Mouse (Mus musculus) layer of hippocampus, adult 11-12 months (tissue): ENCODE data around the gene BC049762.
A peak's percentile ranks its signal among the peaks of the same experiment; 100 is the strongest.

Experiments used
- DNase-seq: peaks from one replicate; pipeline ENCODE4 v3.0.0; 2022; ENCODE audit warnings: low spot score

Gene BC049762

DNA sequence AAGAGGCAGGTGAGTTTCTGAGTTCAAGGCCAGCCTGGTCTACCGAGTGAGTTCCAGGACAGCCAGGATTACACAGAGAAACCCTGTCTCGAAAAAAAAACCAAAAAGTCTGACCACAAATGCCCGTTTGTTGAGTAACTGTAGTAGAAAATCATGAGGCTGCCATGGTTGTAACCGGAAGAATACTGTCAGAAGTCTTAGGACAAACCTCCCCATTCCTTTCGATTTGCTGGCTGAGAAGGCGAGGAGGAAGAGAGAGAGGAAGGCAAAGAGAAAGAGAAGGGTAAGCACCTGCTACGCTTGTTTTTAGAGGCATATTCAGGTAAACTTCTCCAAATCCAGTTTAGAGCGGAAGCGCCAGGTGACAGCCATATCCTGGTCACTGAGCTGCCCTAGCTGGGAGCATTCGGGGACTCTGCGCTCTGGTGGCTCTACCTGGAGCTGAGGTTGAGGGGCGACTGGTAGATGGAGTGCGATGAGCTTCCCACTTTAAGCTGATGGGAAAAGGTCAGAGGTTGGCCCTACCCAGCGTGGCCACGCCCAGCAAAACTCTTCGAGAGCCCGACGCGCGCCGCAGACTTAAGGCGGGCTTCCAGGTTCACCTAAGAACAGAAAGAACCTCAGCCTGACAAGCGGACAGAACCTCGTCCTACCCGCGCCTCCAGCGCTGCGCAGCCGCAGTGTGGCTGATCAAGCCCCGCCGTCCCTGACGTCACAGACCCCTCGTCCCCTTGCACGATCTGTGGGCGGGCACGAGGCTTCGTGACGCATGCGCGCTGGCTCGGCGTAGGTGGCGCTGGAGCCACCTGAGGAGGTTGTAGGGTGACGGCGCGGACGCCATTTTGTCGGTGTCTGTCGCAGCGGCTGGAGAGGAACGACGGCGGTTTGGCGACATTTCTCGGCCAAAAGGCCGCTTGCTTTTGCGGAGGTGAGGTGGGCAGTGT lies at the start of gene BC049762:
BC049762 (minus strand) TSS at position 705 of the 944 bp plus-strand sequence.
- peak; percentile 99 for DNase-seq

DNA sequence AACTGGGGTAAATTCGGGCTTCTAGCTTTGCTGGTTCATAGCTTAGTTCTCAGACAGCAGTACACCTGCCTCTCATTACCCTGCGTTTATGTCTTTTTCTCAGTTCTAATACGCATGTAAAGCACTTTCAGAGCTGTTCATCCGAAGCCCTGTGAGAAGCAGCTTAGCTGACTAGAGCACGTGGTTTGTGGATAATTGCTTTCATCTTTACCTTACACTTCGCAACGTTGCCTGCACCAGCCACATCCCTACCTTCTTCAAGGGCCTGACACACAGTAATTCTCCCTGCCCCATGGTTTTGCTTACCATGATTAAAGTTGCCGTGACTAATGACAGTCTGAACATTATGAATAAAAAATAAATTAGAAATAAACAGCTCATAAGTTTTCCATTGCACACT lies 49.0 kb upstream of the BC049762 start:
- no peak for DNase-seq

DNA sequence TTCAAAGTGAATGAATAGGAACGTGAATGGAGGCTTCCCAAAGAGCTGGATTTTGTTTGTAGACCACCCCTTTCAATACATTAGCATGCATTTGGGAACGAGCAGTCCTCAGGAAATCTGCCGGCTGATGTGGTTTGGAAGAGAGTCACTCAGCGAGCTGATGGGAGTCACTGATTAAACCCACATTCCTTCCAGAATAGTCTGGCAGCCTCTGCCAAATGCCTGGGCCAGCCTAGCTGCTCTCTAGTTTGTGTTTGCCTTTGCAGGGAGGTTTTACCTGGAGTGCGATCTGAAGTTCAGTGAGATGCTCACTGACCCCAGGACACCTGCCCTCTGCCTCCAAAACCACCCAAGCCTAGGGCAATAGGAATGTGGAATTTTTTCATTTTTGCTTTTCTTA lies 45.5 kb upstream of the BC049762 start:
- DNase-seq: no peak

DNA sequence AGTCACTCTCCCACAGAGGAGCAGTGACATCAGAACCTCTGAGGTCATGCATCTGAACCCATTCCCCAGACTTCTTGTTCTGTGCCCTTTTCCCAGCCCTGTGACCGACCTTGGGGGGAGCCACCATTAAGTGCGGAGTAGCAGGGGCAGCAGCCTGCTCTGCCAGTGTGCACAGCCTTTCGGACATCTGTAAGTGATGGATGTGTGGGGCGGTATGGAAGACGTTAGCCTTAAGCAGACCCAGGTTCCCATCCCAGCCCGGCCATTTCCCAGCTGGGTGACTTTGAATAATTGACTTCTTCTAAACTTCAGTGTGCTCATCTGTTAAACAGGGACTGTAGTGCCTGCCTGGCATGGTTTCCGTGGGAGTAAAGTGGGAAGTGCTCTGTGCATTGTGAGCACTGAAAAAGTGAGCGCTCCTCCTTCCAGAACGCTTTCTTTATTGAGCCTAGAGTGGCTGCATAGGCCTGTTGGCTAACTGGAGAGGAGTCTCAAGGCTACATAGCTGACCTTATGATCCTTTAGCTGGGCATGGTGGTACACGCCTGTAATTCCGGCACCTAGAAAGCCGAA lies 41.2 kb upstream of the BC049762 start:
- DNase-seq: no peak

DNA sequence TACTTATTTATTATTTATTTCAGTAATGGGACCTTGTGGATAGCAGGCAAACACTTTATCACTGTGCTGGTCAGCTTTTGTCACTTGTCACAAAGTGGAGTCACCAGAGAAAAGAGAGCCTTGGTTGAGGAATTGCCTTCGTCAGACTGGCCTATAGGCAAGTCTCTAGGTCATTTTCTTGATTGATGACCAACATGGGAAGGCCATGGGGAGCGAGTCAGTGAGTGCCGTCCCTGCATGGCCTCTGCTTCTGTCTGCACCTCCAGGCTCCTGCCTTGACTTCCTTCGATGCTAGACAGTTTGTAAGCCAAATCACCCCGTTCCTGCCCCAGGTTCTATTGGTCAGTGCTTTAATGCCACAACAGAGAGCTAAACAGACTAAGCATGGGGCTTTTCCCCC lies 39.5 kb upstream of the BC049762 start:
- DNase-seq: no peak

DNA sequence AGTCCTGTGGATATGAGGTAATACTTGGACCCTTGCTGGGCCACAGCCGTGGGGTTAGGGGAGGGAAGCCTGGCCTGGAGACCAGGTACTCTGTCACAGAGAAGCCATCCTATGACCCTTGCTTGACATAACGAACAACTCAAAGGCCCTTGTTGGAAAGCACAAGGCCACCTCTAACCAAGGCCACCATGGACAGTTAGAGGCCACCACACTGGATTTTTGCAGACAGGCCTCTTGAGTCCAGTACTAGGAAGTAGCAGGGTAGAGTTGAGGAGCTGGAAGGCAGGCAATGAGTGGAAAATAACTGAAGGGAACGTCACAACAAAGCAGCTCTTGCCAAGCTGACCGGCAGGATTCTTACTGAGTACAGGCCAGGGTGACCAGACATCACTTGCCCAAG lies 35.8 kb upstream of the BC049762 start:
- DNase-seq: no peak

DNA sequence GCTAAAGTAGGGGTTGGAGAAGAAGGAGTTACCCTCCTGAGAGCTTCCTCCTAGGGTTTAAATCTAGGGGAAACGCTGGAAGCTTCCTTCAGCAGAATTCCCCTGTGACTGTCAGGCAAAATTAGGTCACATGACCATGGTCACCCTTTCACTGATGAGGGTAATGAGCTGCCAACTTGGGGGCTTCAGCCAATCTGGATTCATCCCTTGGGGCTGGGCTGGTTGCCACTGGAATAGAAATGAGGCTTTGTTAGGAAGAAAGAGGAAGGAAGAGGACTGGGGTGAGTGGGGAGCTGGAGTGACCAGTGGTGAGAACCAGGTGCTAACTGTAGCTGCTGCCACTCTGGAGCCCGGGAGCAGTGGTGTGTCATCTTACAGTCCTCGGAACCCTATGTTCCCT lies 32.9 kb upstream of the BC049762 start:
- DNase-seq: no peak

DNA sequence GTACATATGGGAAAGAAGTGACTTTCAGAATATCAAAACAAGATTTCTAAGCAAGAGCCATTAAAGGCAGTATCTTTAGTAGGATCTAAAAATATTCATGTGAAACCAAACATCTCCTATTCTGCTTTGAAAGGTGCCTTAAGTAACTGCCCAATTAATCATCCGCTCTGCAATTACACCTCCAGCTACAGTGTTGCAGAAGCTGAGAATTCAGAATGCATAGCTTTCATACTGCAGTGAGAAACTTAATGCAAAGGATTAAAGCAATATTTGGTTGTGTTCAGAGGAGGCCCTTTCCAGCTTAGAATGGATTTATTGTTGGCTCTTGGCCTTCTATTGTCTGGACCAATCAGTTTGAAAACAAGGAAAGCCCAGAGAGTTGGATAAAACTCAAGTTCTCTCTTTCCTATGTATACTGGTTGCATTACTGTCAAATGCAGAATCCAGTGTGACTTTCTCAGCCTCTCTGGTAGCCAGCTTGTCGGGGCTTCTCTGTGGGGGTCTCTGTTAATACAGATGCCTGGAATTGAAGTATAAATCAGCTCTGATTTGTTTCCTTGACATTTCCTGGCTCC lies 31.2 kb upstream of the BC049762 start:
- no peak for DNase-seq

DNA sequence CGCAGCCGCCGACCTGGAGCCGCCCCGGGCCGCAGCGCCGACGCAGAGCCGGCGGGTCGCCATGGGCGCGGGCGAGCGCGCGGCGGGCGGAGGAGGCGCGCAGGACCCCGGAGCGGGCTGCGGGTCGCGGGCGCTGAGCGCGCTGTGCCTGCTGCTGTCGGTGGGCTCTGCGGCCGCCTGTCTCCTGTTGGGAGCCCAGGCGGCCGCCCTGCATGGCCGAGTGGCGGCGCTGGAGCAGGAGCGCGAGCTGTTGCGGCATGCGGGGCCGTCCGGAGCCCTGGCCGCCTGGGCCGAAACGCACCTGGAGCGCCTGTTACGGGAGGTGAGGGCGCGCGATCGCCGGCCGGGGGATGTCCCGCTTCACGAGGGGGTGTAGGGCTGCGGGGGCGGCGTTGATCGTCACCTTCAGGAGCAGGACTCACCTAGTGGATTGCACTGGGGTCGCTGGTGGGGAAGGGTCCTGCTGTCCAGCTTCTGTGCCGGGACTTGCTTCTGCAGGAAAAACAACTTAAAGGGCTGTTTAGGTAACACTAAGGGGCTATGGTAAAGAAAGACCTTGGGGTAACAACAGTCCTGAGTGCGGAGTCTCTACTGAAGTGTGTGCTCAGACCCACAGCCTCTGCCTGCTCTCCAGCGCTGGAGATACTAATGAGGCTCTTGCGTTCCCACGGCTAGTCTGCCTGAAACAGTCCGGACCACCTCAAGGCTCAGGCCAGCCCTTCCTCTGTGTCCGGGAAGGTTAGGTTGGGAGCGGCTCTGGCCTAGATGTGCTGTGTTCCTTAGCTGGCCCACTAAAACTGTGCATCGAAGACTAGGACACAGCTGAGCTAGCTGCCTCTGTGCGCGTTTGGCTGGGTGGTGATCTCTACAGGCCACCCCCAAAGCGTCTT lies 27.5 kb upstream of the BC049762 start:
- peak; percentile 25 for DNase-seq

DNA sequence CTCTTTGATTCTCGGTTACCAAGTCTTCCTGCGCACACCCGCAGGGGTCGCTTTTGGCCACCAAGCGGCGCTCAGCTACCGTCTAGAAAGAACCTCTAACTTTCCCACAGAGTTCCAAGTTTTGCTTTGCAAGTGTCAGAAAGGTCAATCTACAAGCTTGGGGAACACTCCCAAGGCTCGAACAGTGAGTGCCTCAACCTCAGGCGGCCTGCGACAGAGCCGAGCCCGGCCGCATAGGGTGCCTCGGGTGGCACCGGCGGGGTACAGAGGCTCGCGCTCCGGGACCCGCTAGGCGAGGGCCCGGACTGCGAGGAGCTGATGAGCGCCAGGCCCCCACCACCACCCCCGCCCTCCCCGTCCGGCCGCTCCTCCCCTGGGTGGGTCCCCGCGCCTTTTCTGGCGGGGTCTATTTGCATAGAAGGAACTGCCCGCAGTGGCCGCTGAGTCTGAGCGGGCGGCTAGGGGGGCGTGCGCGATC lies 26.8 kb upstream of the BC049762 start, which contains the start of gene Col23a1:
Col23a1 (plus strand) TSS at position 357 of the 478 bp plus-strand sequence.
- peak; percentile 71 for DNase-seq

DNA sequence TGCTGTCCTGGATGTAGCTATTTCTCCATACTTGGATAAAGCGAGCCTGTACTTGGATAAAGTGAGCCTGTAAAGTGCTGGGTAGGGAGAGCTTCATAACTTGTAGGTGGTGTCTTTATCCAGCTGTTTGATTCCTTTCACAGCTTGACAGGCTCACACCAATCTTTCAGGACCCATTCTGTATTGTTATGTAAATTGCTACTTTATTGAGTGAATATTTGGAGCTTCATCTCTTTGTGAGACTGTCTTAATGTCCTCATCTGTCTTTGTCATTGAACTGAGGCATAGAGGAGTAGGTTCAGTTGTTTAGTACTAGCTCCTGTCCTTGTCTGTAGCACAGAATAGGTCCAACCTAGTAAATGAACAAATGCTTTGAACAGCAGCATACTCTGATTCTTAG lies 11.6 kb upstream of the BC049762 start:
- no peak for DNase-seq

DNA sequence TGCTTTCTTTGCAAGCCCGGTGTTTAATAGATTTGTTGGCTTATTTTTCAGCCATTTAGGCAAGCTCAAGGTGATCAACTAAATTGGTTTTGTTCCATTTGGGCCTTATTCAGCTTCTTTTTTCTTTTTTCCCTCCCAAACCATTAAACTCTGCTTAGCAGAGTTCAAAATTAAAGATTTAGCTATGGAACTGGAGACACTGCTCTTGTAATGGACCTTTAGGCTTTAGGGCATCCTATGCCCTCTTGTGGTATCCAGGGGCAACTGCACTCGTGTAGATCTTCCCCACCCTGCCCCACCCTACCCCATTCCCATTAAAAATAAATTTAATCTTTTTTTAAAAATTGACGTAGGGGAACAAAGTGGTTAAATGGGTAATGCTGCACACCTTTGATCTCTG lies 2.5 kb upstream of the BC049762 start:
- DNase-seq: no peak

DNA sequence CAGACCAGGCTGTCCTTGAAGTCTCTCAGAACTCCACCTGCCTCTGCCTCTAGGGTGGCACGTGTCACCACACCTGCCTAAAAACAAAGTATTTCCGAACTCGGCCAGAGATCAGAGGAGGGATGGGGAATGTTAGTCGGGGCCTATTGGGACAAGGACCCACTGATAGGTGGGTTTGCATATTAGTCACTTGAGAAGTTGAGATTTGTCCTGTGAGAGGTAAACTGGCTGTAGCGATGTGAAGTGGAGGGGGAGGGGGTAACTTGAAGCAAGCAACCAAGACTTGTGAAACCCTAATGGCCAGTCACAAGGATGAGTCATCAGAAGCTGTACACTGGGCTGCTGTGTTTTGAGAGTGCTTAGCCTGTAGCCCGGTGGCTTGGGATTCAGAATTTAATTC lies 1.5 kb upstream of the BC049762 start:
- no peak for DNase-seq

DNA sequence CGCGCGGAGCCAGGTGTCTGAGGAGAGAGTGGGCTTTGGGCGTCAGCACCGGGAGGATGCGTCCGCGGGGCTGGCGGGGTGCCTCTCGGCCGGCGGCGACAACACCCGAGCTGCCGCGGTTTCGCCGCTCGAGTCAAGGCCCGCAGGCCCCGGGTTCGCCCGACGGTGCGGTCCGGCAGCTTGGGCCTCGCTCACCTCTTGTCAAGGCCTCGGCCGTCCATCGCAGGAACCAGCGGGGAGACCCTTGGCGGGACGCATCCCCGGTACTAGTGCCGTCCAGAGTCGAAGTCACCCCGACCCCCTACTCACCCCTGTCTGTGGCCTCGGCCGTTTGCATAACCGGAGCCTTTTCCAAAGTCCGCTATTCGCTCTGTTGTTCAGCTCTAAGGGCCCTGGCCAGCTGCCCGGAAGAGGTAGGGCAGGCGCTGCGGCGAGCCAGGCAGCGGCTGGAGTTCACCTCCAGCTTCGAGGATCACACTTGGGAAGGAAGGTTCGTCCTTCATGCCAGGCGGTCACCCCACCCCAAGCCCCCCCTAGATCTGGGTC lies 513 bp upstream of the BC049762 start:
- peak; percentile 60 for DNase-seq

DNA sequence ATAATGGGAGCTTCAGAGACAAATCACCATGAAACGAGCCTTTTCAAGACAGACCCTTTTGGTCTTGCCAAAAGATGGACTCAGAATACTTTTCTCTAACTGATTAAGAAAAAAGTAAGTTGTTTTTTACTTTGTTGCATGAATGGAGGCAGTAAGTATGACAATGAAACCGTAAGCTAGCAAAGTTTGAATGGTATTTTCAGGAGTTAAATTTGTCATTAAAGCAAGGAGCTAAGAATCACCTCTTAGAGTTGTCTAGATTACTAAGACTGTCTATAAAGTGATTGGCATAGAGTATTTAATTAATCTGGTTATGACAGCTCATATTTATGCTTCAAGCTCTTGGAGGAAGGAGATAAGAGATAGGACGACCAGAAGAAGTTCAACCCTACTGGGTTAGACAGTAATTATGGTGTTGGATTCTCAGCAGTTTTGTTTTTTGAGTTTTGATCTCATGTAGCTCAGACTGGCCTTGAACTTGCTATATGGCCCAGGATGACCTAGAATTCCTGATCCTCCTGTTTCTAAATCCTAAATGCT lies 1.1 kb downstream of the BC049762 start, which contains the start of gene Clk4:
Clk4 (plus strand) TSS at position 51 of the 540 bp plus-strand sequence.
- DNase-seq: no peak

DNA sequence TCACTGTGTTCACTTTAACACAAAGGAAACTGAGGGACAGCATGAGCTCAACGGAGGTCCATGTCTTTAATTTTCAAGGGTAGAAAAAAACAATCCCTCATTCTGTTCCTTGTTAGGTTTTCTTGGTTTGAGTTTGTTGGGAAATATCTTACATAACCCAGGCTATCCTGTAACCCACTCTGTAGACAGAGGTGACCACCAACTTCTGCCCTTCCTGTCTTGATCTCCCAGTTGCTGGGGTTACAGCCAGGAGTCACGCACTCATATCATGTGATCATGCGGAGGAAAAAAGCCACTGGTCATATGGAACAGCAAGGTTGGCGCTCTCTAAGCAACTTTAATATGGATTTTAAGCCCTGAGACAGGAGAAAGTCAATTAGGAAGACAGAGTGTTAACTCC lies 5.8 kb downstream of the BC049762 start:
- no peak for DNase-seq

DNA sequence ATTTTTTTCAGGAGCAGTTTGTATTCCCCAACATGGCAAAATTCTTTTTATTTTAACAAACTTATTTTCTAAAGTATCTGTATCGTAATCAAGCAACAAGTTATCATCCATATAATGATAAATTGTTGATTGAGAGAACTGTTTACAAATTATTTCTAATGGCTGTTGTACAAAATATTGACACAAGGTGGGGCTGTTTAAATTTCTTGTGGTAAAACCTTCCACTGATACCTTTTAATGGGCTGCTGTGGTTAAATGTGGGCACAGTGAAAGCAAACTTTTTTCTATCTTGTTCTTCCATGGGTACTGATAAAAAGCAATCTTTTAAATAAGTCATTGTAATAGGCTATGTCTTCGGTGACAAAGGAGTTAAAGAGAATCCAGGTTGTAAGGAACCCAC lies 19.9 kb downstream of the BC049762 start:
- no peak for DNase-seq

DNA sequence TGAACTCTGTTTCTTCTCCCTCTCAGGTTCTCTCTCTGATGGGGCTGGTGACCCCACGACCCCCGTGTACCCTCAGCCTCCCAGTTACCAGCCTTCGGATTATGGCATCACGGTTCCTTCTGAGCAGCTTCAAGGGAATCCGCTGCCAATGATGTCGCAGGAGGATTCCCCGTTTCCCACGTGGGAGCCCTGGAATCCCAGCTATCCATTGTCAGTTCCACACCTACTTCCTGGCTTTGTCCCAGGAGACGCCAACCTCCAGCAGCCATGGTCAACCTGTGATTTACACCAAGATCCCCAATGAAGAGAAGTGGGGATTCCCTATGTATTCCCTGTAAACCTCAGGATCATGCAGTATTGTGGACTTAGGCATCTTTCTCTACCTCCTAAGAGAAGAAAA lies 28.2 kb downstream of the BC049762 start:
- DNase-seq: no peak

DNA sequence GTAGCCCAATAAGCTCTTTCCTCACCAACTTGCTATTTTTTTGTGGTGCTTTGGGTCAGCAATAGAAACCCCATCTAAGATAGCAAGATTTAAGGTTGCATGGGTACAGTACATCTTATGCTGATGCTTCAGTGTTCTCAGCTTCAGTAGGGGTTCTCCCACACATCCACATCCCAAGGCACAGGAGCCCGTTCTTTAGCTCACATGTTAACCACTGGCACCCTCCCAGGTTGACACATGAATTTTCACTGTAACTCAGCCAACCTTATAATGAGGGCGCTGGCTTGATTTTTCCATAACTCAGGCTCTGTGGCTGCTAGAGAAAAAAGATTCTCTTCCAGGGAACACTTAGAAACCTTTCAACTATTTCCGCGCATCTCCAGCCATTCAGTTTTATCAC lies 35.7 kb downstream of the BC049762 start:
- peak; percentile 47 for DNase-seq

DNA sequence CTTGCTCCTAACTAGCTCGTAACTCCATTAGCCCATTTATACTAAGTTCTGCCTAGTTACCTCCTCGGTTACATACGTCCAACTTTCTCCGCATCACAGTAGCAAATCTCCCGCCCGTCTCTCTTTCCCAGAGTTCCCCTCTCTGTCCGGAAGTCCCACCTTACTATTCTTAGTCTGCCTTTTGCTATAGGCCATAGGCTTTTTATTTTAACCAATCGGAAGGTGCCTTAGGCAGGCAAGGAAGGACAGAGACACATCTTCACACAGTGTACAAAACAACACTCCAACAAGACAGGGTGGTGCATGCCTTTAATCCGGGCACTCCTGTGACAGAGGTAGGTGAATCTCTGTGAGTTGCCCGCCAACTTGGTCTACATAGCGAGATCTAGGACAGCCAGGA lies 42.5 kb downstream of the BC049762 start, which contains the start of gene Gm12569:
Gm12569 (plus strand) TSS at position 166 of the 400 bp plus-strand sequence.
- DNase-seq: no peak

DNA sequence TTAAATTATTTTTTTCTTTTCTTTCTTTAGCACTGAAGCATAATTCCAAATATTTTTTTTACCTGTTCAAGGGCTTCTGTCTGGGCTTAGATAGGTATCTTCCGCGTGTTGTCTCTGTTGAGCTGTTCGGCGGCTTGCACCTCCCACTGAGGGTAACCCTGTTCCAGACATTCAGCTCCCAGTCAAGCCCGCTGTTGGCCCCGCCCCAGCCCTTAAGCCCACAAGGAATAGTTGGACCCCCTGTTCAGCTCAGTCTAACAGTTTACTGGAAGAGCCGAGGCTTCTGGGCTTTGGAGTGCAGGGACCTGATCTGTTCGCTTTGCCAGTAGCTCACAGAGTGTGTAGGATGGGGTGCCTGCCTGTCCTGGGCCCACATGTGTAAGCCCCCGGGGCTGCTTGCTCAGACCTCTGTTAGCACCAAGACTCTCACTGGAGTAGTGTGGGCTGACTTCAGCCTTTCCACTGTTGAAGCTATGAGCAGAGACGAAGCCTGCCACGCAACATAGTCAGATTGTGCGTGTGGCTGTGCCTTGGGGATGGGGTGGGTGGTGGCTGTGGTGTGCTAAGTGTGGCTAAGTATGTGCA lies 43.4 kb downstream of the BC049762 start:
- DNase-seq: no peak
